Comparison of ENCODE assay signal across 10 mouse cellular contexts in genomic region chr2:75661106-75661505, GRCm38 (mm10). TPM values are rescaled to one million over a fixed set of nuclear protein-coding genes. Genes with fewer than 3 reads are reported as not detected.
DNase-seq lines count a peak whose midpoint lies in the region; ATAC-seq and TF ChIP-seq lines count a peak whose summit lies in the region.
"Had no signal": no experiment of that assay in that cellular context is flagged by ENCODE, and none has a peak within 500 bp of the region (broad histone marks: within the 10 kb centered on the region; RNA-seq: fewer than 3 reads in every experiment).

No protein-coding gene starts in this region.

- peaks cover 35% of the 10 kb centered on the region for H3K36me3 ChIP-seq in liver, adult 2 months (ENCODE audit: control insufficient read depth, insufficient read depth, low read length)
- peaks cover 4% of the 10 kb centered on the region; the same call in 1 of the 2 replicates for H3K36me3 ChIP-seq in forebrain, embryonic 11.5 days (ENCODE audit: control insufficient read depth, insufficient read depth, low read length)
- H3K36me3 ChIP-seq in limb, embryonic 12.5 days, result peaks cover 44% of the 10 kb centered on the region
- H3K36me3 ChIP-seq in neural tube, embryonic 14.5 days (ENCODE audit: control insufficient read depth, insufficient read depth, low read length), result peaks cover 26% of the 10 kb centered on the region

- 9% methylated on average over 2 of the region's 2 CpGs for WGBS in liver, adult 2 months
- WGBS in forebrain, embryonic 11.5 days, result 50% methylated on average over 2 of the region's 2 CpGs
- 25% methylated on average over 2 of the region's 2 CpGs for WGBS in limb, embryonic 12.5 days
- WGBS in neural tube, embryonic 14.5 days, result 48% methylated on average over 2 of the region's 2 CpGs

- H3K27ac ChIP-seq in liver, adult 2 months (replicated peaks; ENCODE audit: insufficient read depth, low read depth, low read length), result no peak overlapping the region
- H3K27ac ChIP-seq in forebrain, embryonic 11.5 days (ENCODE audit: low read depth, low read length), result no peak overlapping the region
- no peak overlapping the region; the same call in 1 of the 2 replicates for H3K27ac ChIP-seq in limb, embryonic 12.5 days
- no peak overlapping the region for H3K27ac ChIP-seq in neural tube, embryonic 14.5 days (ENCODE audit: low read depth, low read length)

- no peaks in the 10 kb centered on the region for H3K27me3 ChIP-seq in liver, adult 2 months (ENCODE audit: control insufficient read depth, insufficient read depth, low read length)
- H3K27me3 ChIP-seq in forebrain, embryonic 11.5 days (ENCODE audit: control insufficient read depth, insufficient read depth, low read length), result no peaks in the 10 kb centered on the region
- H3K27me3 ChIP-seq in limb, embryonic 12.5 days, result no peaks in the 10 kb centered on the region
- no peaks in the 10 kb centered on the region for H3K27me3 ChIP-seq in neural tube, embryonic 14.5 days (ENCODE audit: control insufficient read depth, insufficient read depth, low read length)

- peaks cover 16% of the 10 kb centered on the region; the same call in 1 of the 2 replicates for H3K79me2 ChIP-seq in liver, adult 2 months (ENCODE audit: control insufficient read depth, insufficient read depth, low read length)

- H3K9ac ChIP-seq in liver, adult 2 months (ENCODE audit: low read depth, low read length), result no peak overlapping the region
- H3K9ac ChIP-seq in forebrain, embryonic 11.5 days (ENCODE audit: low read length), result no peak overlapping the region; the same call in 1 of the 2 replicates
- H3K9ac ChIP-seq in limb, embryonic 12.5 days (replicated peaks), result peak overlapping the region; percentile 99; the same call in 1 of the 2 replicates
- H3K9ac ChIP-seq in neural tube, embryonic 14.5 days (replicated peaks; ENCODE audit: low read depth, low read length), result no peak overlapping the region; the same call in 1 of the 2 replicates

- ATAC-seq in forebrain, embryonic 11.5 days (replicated peaks; ENCODE audit: low FRiP score), result no peak
- no peak for ATAC-seq in limb, embryonic 12.5 days (ENCODE audit: insufficient number of reproducible peaks, insufficient read depth, low FRiP score, low TSS enrichment, low read depth)
- no peak for ATAC-seq in neural tube, embryonic 14.5 days (ENCODE audit: low read depth)

- DNase-seq in liver, adult 2 months (ENCODE audit: extremely low read depth, low read depth, low spot score), result peak; percentile 14
- no peak for DNase-seq in liver
- no peak for DNase-seq in forebrain, embryonic 11.5 days (ENCODE audit: low spot score)
- no peak for DNase-seq in spleen, adult 12 weeks (ENCODE audit: low spot score)
- no peak for DNase-seq in yolk sac, embryonic 10.5 days (ENCODE audit: low spot score)
- DNase-seq in ovary, postnatal 36 days (ENCODE audit: low spot score), result no peak
- DNase-seq: cerebellum, adult 9-11 months; kidney, postnatal 4 days had no signal

- peaks cover 11% of the 10 kb centered on the region; the same call in 1 of the 2 replicates for H3K4me1 ChIP-seq in liver, adult 2 months (ENCODE audit: control insufficient read depth, insufficient read depth, low read length)
- H3K4me1 ChIP-seq in forebrain, embryonic 11.5 days (replicated peaks; ENCODE audit: control insufficient read depth, insufficient read depth, low read length), result peaks cover 2% of the 10 kb centered on the region; the same call in 1 of the 2 replicates
- H3K4me1 ChIP-seq in limb, embryonic 12.5 days (replicated peaks), result peaks cover 20% of the 10 kb centered on the region
- H3K4me1 ChIP-seq in neural tube, embryonic 14.5 days (ENCODE audit: control insufficient read depth, insufficient read depth, low read length), result peaks cover 10% of the 10 kb centered on the region

- H3K4me2 ChIP-seq in forebrain, embryonic 11.5 days (ENCODE audit: low read depth, low read length, severe bottlenecking), result peak overlapping the region; percentile 85
- H3K4me2 ChIP-seq in limb, embryonic 12.5 days, result peak overlapping the region; percentile 91
- peak overlapping the region; percentile 74 for H3K4me2 ChIP-seq in neural tube, embryonic 14.5 days (ENCODE audit: low read depth, low read length)

- no peak overlapping the region for H3K4me3 ChIP-seq in liver, adult 2 months (ENCODE audit: insufficient read depth, low read depth, low read length)
- peak overlapping the region; percentile 71 for H3K4me3 ChIP-seq in forebrain, embryonic 11.5 days (ENCODE audit: low read depth, low read length)
- peak overlapping the region; percentile 96 for H3K4me3 ChIP-seq in limb, embryonic 12.5 days (replicated peaks)
- no peak overlapping the region for H3K4me3 ChIP-seq in neural tube, embryonic 14.5 days (ENCODE audit: low read depth, low read length)

- TF ChIP-seq POLR2A in liver, adult 2 months (IDR thresholded peaks at IDR 0.05; ENCODE audit: extremely low read depth, insufficient read depth, low read length), result no peak

- no peaks in the 10 kb centered on the region for H3K9me3 ChIP-seq in forebrain, embryonic 11.5 days (ENCODE audit: control insufficient read depth, low read length)
- no peaks in the 10 kb centered on the region for H3K9me3 ChIP-seq in limb, embryonic 12.5 days
- no peaks in the 10 kb centered on the region for H3K9me3 ChIP-seq in neural tube, embryonic 14.5 days (ENCODE audit: control insufficient read depth, low read length)

- no peak for TF ChIP-seq CTCF in liver, adult 2 months (IDR thresholded peaks at IDR 0.05; ENCODE audit: low read depth, low read length)

RNA-seq across cellular contexts. Expression of gene Hnrnpa3, which starts 2.0 kb away (rescaled TPM):
- total RNA-seq in liver, adult 2 months (2014; rRNA removed), result 44.2 and 45.5 TPM in 2 replicates
- polyA plus RNA-seq in liver, adult 2 months (2012; rRNA removed), result 13.9 and 14.1 TPM in 2 replicates
- polyA plus RNA-seq in forebrain, embryonic 11.5 days (2014; fragmentation: Nextera tagmentation; extraction: Ambion mirVana), result 318 and 325 TPM in 2 replicates
- polyA plus RNA-seq in limb, embryonic 12.5 days (2016; fragmentation: Nextera tagmentation; extraction: Ambion mirVana), result 393 and 427 TPM in 2 replicates
- 130 and 168 TPM in 2 replicates for polyA plus RNA-seq in neural tube, embryonic 14.5 days (2014; fragmentation: Nextera tagmentation; extraction: Ambion mirVana)

RNA-seq across cellular contexts. Expression of gene Nfe2l2, which starts 43.3 kb away (rescaled TPM):
- 29.5 and 34.1 TPM in 2 replicates for total RNA-seq in liver, adult 2 months (2014; rRNA removed)
- 35.9 and 40.1 TPM in 2 replicates for polyA plus RNA-seq in liver, adult 2 months (2012; rRNA removed)
- polyA plus RNA-seq in forebrain, embryonic 11.5 days (2014; fragmentation: Nextera tagmentation; extraction: Ambion mirVana), result 26.8 and 27.0 TPM in 2 replicates
- 31.3 and 31.8 TPM in 2 replicates for polyA plus RNA-seq in limb, embryonic 12.5 days (2016; fragmentation: Nextera tagmentation; extraction: Ambion mirVana)
- 7.8 and 14.5 TPM in 2 replicates for polyA plus RNA-seq in neural tube, embryonic 14.5 days (2014; fragmentation: Nextera tagmentation; extraction: Ambion mirVana)

Comparison
In these comparisons a context has a peak if more than half of its experiments do, and no peak if none do; other contexts are left out.
1. H3K4me3 ChIP-seq: peak in forebrain, embryonic 11.5 days (single experiment) and limb, embryonic 12.5 days (single experiment); none in liver, adult 2 months (single experiment) and neural tube, embryonic 14.5 days (single experiment).
2. Peak in every context shown above with its lines, with median percentiles within 50 percentile points of each other: H3K4me2 ChIP-seq.